Mouse (Mus musculus) telencephalon, adult 2 months (tissue): ENCODE data around the gene Ralb.
A peak's percentile ranks its signal among the peaks of the same experiment; 100 is the strongest.

ENCODE experiments used
- DNase-seq: peaks from one replicate; pipeline ENCODE4 v3.0.0-alpha.2; 2011; ENCODE audit warnings: low read depth, low spot score

The Ralb gene

GRCm38 (mm10) chr1:119504260-119505062 is at the start of gene Ralb:
Gene Ralb (minus strand): TSS chr1:119504794.
- DNase-seq = peak; percentile 97

- DNase-seq = no peak
These were observed 47.1 kb upstream of the Ralb start for GRCm38 (mm10) chr1:119551651-119552050.

- DNase-seq = no peak
These were observed 45.5 kb upstream of the Ralb start for GRCm38 (mm10) chr1:119550064-119550463.

- no peak for DNase-seq
These were observed 44.7 kb upstream of the Ralb start for GRCm38 (mm10) chr1:119549327-119549689.

GRCm38 (mm10) chr1:119548668-119549326 is 44.2 kb upstream of the Ralb start:
- peak; percentile 72 for DNase-seq

- no peak for DNase-seq
These were observed 41.9 kb upstream of the Ralb start for GRCm38 (mm10) chr1:119546490-119546889.

GRCm38 (mm10) chr1:119545671-119546070 is 41.1 kb upstream of the Ralb start:
- DNase-seq = no peak

- DNase-seq = no peak
These were observed 40.6 kb upstream of the Ralb start for GRCm38 (mm10) chr1:119545164-119545563.

- no peak for DNase-seq
These were observed 40.1 kb upstream of the Ralb start for GRCm38 (mm10) chr1:119544611-119545155.

- DNase-seq = no peak
These were observed 38.7 kb upstream of the Ralb start for GRCm38 (mm10) chr1:119543316-119543715.

GRCm38 (mm10) chr1:119541570-119541969 is 37.0 kb upstream of the Ralb start:
- no peak for DNase-seq

GRCm38 (mm10) chr1:119540836-119541557 is 36.4 kb upstream of the Ralb start:
- DNase-seq = no peak

GRCm38 (mm10) chr1:119539252-119539651 is 34.7 kb upstream of the Ralb start:
- no peak for DNase-seq

- no peak for DNase-seq
These were observed 33.1 kb upstream of the Ralb start for GRCm38 (mm10) chr1:119537651-119538050.

- no peak for DNase-seq
These were observed 31.5 kb upstream of the Ralb start for GRCm38 (mm10) chr1:119536122-119536521.

GRCm38 (mm10) chr1:119534341-119534740 is 29.7 kb upstream of the Ralb start:
- DNase-seq = no peak

GRCm38 (mm10) chr1:119533093-119533805 is 28.7 kb upstream of the Ralb start:
- DNase-seq = no peak

- DNase-seq = no peak
These were observed 27.6 kb upstream of the Ralb start for GRCm38 (mm10) chr1:119532165-119532564.

- DNase-seq = no peak
These were observed 26.3 kb upstream of the Ralb start for GRCm38 (mm10) chr1:119530941-119531340.

GRCm38 (mm10) chr1:119525689-119526591 is 21.3 kb upstream of the Ralb start, which contains the start of gene Tmem185b:
Gene Tmem185b (plus strand): TSS chr1:119526160.
- peak; percentile 58 for DNase-seq
